Comparison of ENCODE assay signal across 8 mouse cellular contexts in genomic region chr4:109000961-109001360, GRCm38 (mm10). TPM values are rescaled to one million over a fixed set of nuclear protein-coding genes. Genes with fewer than 3 reads are reported as not detected.
DNase-seq lines count a peak whose midpoint lies in the region; ATAC-seq lines count a peak whose summit lies in the region.

No protein-coding gene starts in this region.

- peak overlapping the region; percentile 88 for H3K9ac ChIP-seq in midbrain, embryonic 16.5 days (ENCODE audit: low read depth, low read length)

- no peak for DNase-seq in cerebellum, adult 9-10 months
- DNase-seq in ovary, adult 18-20 months (ENCODE audit: low spot score) = peak; percentile 8
- no peak for DNase-seq in ovary, postnatal 10 days (ENCODE audit: low spot score)
- DNase-seq in natural killer cell, adult 2 months (ENCODE audit: low spot score in 2 of 2) = no peak
- no peak for DNase-seq in spleen, postnatal 4 days (ENCODE audit: low spot score in 2 of 2)

- no peaks in the 10 kb centered on the region for H3K36me3 ChIP-seq in midbrain, embryonic 16.5 days (ENCODE audit: control insufficient read depth, insufficient read depth, low read length)

- ATAC-seq in cerebellum, adult (ENCODE audit: insufficient number of reproducible peaks, low FRiP score, low TSS enrichment) = peak; percentile 11; the same call in 1 of the 2 replicates
- peak; percentile 1 for ATAC-seq in inflammation-experienced regulatory T-cells, adult 6 months
- ATAC-seq in midbrain, embryonic 16.5 days = no peak; the same call in 1 of the 2 replicates

- under 1% methylated on average over 18 of the region's 18 CpGs for WGBS in midbrain, embryonic 16.5 days

- H3K4me1 ChIP-seq in midbrain, embryonic 16.5 days (ENCODE audit: control insufficient read depth, insufficient read depth, low read length) = peaks cover 37% of the 10 kb centered on the region

- H3K27ac ChIP-seq in midbrain, embryonic 16.5 days (ENCODE audit: low read length) = peak overlapping the region; percentile 89

- peak overlapping the region; percentile 93 for H3K4me3 ChIP-seq in midbrain, embryonic 16.5 days (ENCODE audit: low read depth, low read length)

- H3K4me2 ChIP-seq in midbrain, embryonic 16.5 days (ENCODE audit: low read length) = peak overlapping the region; percentile 72

- H3K9me3 ChIP-seq in midbrain, embryonic 16.5 days (replicated peaks; ENCODE audit: control insufficient read depth, low read length, poor library complexity, severe bottlenecking) = no peaks in the 10 kb centered on the region

- no peaks in the 10 kb centered on the region for H3K27me3 ChIP-seq in midbrain, embryonic 16.5 days (ENCODE audit: control insufficient read depth, insufficient read depth, low read depth, low read length)

RNA-seq across cellular contexts. Expression of gene Nrd1, which starts 0.5 kb away (rescaled TPM):
- polyA plus RNA-seq in inflammation-experienced regulatory T-cells, adult 6 months (2017; shearing (Covaris generic)) = 10 to 100 TPM; 45.7 to 77.6 (median 58.3) TPM
- 73.6 and 83.2 TPM in 2 replicates for polyA plus RNA-seq in midbrain, embryonic 16.5 days (2015; fragmentation: Nextera tagmentation; extraction: Ambion mirVana)
